Mouse (Mus musculus) monocyte, adult 2 months (primary cell): ENCODE measurements around the gene Hes7.

Source experiments
- DNase-seq, 2 experiments: peaks; one replicate each; pipeline ENCODE4 v3.0.0; 2022; ENCODE audit warnings: low spot score in 2 of 2, low read depth in 1 of 2

The Hes7 gene

GRCm38 (mm10) chr11:69100639-69101360 is 19.4 kb upstream of the Hes7 start:
- DNase-seq, result no peak

- no peak for DNase-seq
Observed at GRCm38 (mm10) chr11:69101604-69102402, 18.4 kb upstream of the Hes7 start.

GRCm38 (mm10) chr11:69102403-69102725 is 17.8 kb upstream of the Hes7 start:
- DNase-seq, result no peak

GRCm38 (mm10) chr11:69103121-69103520 is 17.1 kb upstream of the Hes7 start:
- DNase-seq, result no peak

GRCm38 (mm10) chr11:69103531-69104435 is 16.4 kb upstream of the Hes7 start:
- no peak for DNase-seq

GRCm38 (mm10) chr11:69104487-69104886 is 15.7 kb upstream of the Hes7 start:
- DNase-seq, result no peak

GRCm38 (mm10) chr11:69105227-69105626 is 15.0 kb upstream of the Hes7 start:
- DNase-seq, result no peak

- no peak for DNase-seq
Observed at GRCm38 (mm10) chr11:69105796-69106195, 14.4 kb upstream of the Hes7 start.

GRCm38 (mm10) chr11:69106299-69106698 is 13.9 kb upstream of the Hes7 start:
- DNase-seq, result no peak

- DNase-seq, result no peak
Observed at GRCm38 (mm10) chr11:69106842-69107241, 13.4 kb upstream of the Hes7 start.

- no peak for DNase-seq
Observed at GRCm38 (mm10) chr11:69107676-69108075, 12.5 kb upstream of the Hes7 start.

- no peak for DNase-seq
Observed at GRCm38 (mm10) chr11:69108223-69108622, 12.0 kb upstream of the Hes7 start.

- DNase-seq, result no peak
Observed at GRCm38 (mm10) chr11:69109032-69109900, 10.9 kb upstream of the Hes7 start.

GRCm38 (mm10) chr11:69110319-69111046 is 9.7 kb upstream of the Hes7 start:
- DNase-seq, result peak in 1 of 2 experiments; percentile 83

- no peak for DNase-seq
Observed at GRCm38 (mm10) chr11:69111051-69111810, 9.0 kb upstream of the Hes7 start.

- no peak for DNase-seq
Observed at GRCm38 (mm10) chr11:69111865-69112264, 8.3 kb upstream of the Hes7 start.

- DNase-seq, result no peak
Observed at GRCm38 (mm10) chr11:69114018-69114417, 6.2 kb upstream of the Hes7 start.

- no peak for DNase-seq
Observed at GRCm38 (mm10) chr11:69114621-69115020, 5.6 kb upstream of the Hes7 start.

- no peak for DNase-seq
Observed at GRCm38 (mm10) chr11:69116843-69117242, 3.4 kb upstream of the Hes7 start.
